Mouse (Mus musculus) C2C12 (cell line): ENCODE results near the gene Rmi2.

ENCODE experiments used
- CTCF ChIP-seq: IDR thresholded peaks from one replicate; pipeline ENCODE4 v1.5.1; 2011; ENCODE audit not compliant: control insufficient read depth, insufficient read depth, insufficient read length
- FOSL1 ChIP-seq: IDR thresholded peaks from one replicate; pipeline ENCODE4 v1.8.0; 2011; ENCODE audit warnings: mild to moderate bottlenecking, low read length; ENCODE audit not compliant: poor library complexity, insufficient read depth, severe bottlenecking
- MAX ChIP-seq: IDR thresholded peaks from one replicate; pipeline ENCODE4 v1.6.1; 2011; ENCODE audit warnings: mild to moderate bottlenecking, control low read depth
- MYOD1 ChIP-seq: IDR thresholded peaks from one replicate; pipeline ENCODE4 v1.6.1; 2011; ENCODE audit warnings: low read depth; ENCODE audit not compliant: control insufficient read depth, insufficient read length
- MYOG ChIP-seq: IDR thresholded peaks from one replicate; pipeline ENCODE4 v1.6.1; 2011; ENCODE audit not compliant: control insufficient read depth, insufficient read length; ENCODE audit errors: extremely low read depth
- USF1 ChIP-seq: IDR thresholded peaks from one replicate; pipeline ENCODE4 v1.6.1; 2011; ENCODE audit warnings: low read depth, mild to moderate bottlenecking, control low read depth, moderate library complexity

- TF ChIP-seq CTCF (no peak), MYOG (no peak), USF1 (no peak), FOSL1 (no peak), MAX (no peak), MYOD1 (no peak)
Measured at GRCm38 (mm10) chr16:10861408-10861807, 26.5 kb downstream of the Rmi2 start.
